Mouse (Mus musculus): ENCODE measurements around the gene Hacd4.
"Not testable (repeated sequence)": the region's sequence is repeated elsewhere in the genome, so short reads cannot be mapped to it uniquely, and the experiment has no call there.

Hacd4 gene

GRCm38 (mm10) chr4:88436593-88437165 lies 2.0 kb downstream of the Hacd4 start:
- intact Hi-C loops (cut with DNase I), result no loop called here

GRCm38 (mm10) chr4:88432412-88433024 lies 6.2 kb downstream of the Hacd4 start:
- intact Hi-C loops (cut with DNase I), result no loop called here

- intact Hi-C loops (cut with DNase I), result no loop called here
These were observed 11.0 kb downstream of the Hacd4 start for GRCm38 (mm10) chr4:88427630-88428239.

GRCm38 (mm10) chr4:88424563-88424962 lies 14.2 kb downstream of the Hacd4 start:
- intact Hi-C loops (cut with DNase I), result no loop called here

GRCm38 (mm10) chr4:88419378-88419777 lies 19.4 kb downstream of the Hacd4 start:
- intact Hi-C loops (cut with DNase I), result no loop called here

GRCm38 (mm10) chr4:88415017-88415416 lies 23.7 kb downstream of the Hacd4 start:
- intact Hi-C loops (cut with DNase I), result no loop called here

GRCm38 (mm10) chr4:88412331-88412730 lies 26.4 kb downstream of the Hacd4 start:
- intact Hi-C loops (cut with DNase I), result no loop called here

GRCm38 (mm10) chr4:88409279-88409678 lies 29.4 kb downstream of the Hacd4 start:
- intact Hi-C loops (cut with DNase I), result no loop called here

GRCm38 (mm10) chr4:88406887-88407696 lies 31.6 kb downstream of the Hacd4 start:
- intact Hi-C loops (cut with DNase I), result no loop called here

GRCm38 (mm10) chr4:88402884-88403283 lies 35.8 kb downstream of the Hacd4 start:
- intact Hi-C loops (cut with DNase I), result no loop called here

GRCm38 (mm10) chr4:88400992-88401313 lies 37.8 kb downstream of the Hacd4 start:
- intact Hi-C loops (cut with DNase I), result no loop called here

GRCm38 (mm10) chr4:88400302-88400991 lies 38.3 kb downstream of the Hacd4 start:
- intact Hi-C loops (cut with DNase I), result no loop called here

- intact Hi-C loops (cut with DNase I), result no loop called here
These were observed 41.7 kb downstream of the Hacd4 start for GRCm38 (mm10) chr4:88396995-88397521.

GRCm38 (mm10) chr4:88395717-88396116 lies 43.0 kb downstream of the Hacd4 start:
- intact Hi-C loops (cut with DNase I), result no loop called here

GRCm38 (mm10) chr4:88390596-88390995 lies 48.1 kb downstream of the Hacd4 start:
- intact Hi-C loops (cut with DNase I), result not testable (repeated sequence)

GRCm38 (mm10) chr4:88390036-88390435 lies 48.7 kb downstream of the Hacd4 start:
- intact Hi-C loops (cut with DNase I), result no loop called here

GRCm38 (mm10) chr4:88372293-88373224 lies 66.2 kb downstream of the Hacd4 start:
- intact Hi-C loops (cut with DNase I), result no loop called here

- intact Hi-C loops (cut with DNase I), result no loop called here
These were observed 67.9 kb downstream of the Hacd4 start for GRCm38 (mm10) chr4:88370819-88371218.

- intact Hi-C loops (cut with DNase I), result no loop called here
These were observed 68.8 kb downstream of the Hacd4 start for GRCm38 (mm10) chr4:88369951-88370350.

GRCm38 (mm10) chr4:88357431-88357830 lies 81.3 kb downstream of the Hacd4 start:
- intact Hi-C loops (cut with DNase I), result no loop called here

Data from adrenal gland (tissue).